Comparison of ENCODE assay signal across 13 mouse cellular contexts in the genomic region with DNA sequence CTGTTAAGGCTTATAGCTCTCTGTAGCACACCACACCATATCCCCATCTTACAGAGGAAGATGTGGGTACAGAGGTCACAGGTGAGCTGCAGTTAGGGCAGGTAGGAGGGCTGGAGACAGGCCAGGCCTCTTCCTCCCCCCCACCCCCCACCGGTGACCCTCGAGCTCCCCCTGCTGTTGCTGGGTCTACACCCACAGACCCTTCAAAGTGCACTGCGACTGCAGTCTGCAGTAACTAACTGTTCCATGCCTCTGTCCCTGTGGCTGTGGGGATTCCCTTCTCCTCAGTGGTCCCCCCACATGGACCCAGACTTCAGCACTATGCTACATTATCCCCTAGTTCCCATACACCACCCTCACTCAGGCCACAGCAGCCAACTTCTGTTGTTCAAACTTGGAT. TPM values are rescaled to one million over a fixed set of nuclear protein-coding genes. Genes with fewer than 3 reads are reported as not detected.
DNase-seq lines count a peak whose midpoint lies in the region; ATAC-seq and TF ChIP-seq lines count a peak whose summit lies in the region.
"Had no signal": no experiment of that assay in that cellular context is flagged by ENCODE, and none has a peak within 500 bp of the region (broad histone marks: within the 10 kb centered on the region; RNA-seq: fewer than 3 reads in every experiment).

No protein-coding gene starts in this region.

- H3K4me1 ChIP-seq in liver, adult 2 months (ENCODE audit: control insufficient read depth, insufficient read depth, low read length): peaks cover 10% of the 10 kb centered on the region

- no peak for ATAC-seq in CD4-positive, CD25-positive, alpha-beta regulatory T cell, adult 4 months
- ATAC-seq: activated CD4-positive, CD25-positive, alpha-beta regulatory T cell, adult 4 months had no signal

- H3K9ac ChIP-seq in liver, adult 2 months (ENCODE audit: low read depth, low read length): no peak overlapping the region

- peak; percentile 56 for TF ChIP-seq CTCF in liver, adult 2 months (IDR thresholded peaks at IDR 0.05; ENCODE audit: low read depth, low read length)

- DNase-seq in CD4-positive, CD25-positive, alpha-beta regulatory T cell, adult 2 months (ENCODE audit: low read depth, low spot score): peak; percentile 44
- DNase-seq in liver, adult 2 months (ENCODE audit: extremely low read depth, low read depth, low spot score): no peak
- no peak for DNase-seq in liver
- peak; percentile 46 to 52 for DNase-seq in B cell, adult 2 months
- DNase-seq in induced T-regulatory cell, adult 2 months (ENCODE audit: low read depth): peak; percentile 29
- no peak for DNase-seq in right cerebral cortex, postnatal 36 days (ENCODE audit: low spot score in 2 of 2)
- DNase-seq in kidney, postnatal 4 days: no peak
- DNase-seq: gastrocnemius, postnatal 14 days; kidney, postnatal 25 days; thymus, postnatal 36 days had no signal

- H3K27me3 ChIP-seq in liver, adult 2 months (ENCODE audit: control insufficient read depth, insufficient read depth, low read length): no peaks in the 10 kb centered on the region

- H3K4me3 ChIP-seq in liver, adult 2 months (ENCODE audit: insufficient read depth, low read depth, low read length): no peak overlapping the region

- H3K36me3 ChIP-seq in liver, adult 2 months (ENCODE audit: control insufficient read depth, insufficient read depth, low read length): peaks cover 8% of the 10 kb centered on the region

- H3K79me2 ChIP-seq in liver, adult 2 months (ENCODE audit: control insufficient read depth, insufficient read depth, low read length): no peaks in the 10 kb centered on the region

- no peak for TF ChIP-seq POLR2A in liver, adult 2 months (IDR thresholded peaks at IDR 0.05; ENCODE audit: extremely low read depth, insufficient read depth, low read length)

- H3K27ac ChIP-seq in liver, adult 2 months (replicated peaks; ENCODE audit: insufficient read depth, low read depth, low read length): no peak overlapping the region
- H3K27ac ChIP-seq: macrophage had no signal

- 38% methylated on average over 3 of the region's 3 CpGs for WGBS in liver, adult 2 months

RNA-seq across cellular contexts. Expression of a gene that starts 54.2 kb away (rescaled TPM):
- polyA plus RNA-seq in CD4-positive, CD25-positive, alpha-beta regulatory T cell, adult 4 months (2017; shearing (Covaris generic)): 1 to 10 TPM; 1.2 to 1.6 TPM
- total RNA-seq in liver, adult 2 months (2014; rRNA removed): 2.0 and 2.4 TPM in 2 replicates
- 0.56 and 1.1 TPM in 2 replicates for polyA plus RNA-seq in liver, adult 2 months (2012; rRNA removed)

Comparison
In these comparisons a context has a peak if more than half of its experiments do, and no peak if none do; other contexts are left out.
1. DNase-seq: peak in CD4-positive, CD25-positive, alpha-beta regulatory T cell, adult 2 months (single experiment), B cell, adult 2 months (2 of 2) and induced T-regulatory cell, adult 2 months (single experiment); none in liver, adult 2 months (single experiment), liver (single experiment), right cerebral cortex, postnatal 36 days (0 of 2) and kidney, postnatal 4 days (0 of 2).